Mouse (Mus musculus) liver, postnatal 0 days (tissue): Measurements from ENCODE around the gene Lgi1. TPM values are rescaled to one million over a fixed set of nuclear protein-coding genes. Genes with fewer than 3 reads are reported as not detected.
A peak's percentile ranks its signal among the peaks of the same experiment; 100 is the strongest.

Experiments used
- ATAC-seq: fragments of 200-750 bp; cut with Nextera tagmentation; 2 replicates; pipeline ENCODE4 v1.8.0; 2017; ENCODE audit warnings: mild to moderate bottlenecking, moderate library complexity
- DNase-seq: peaks from one replicate; pipeline ENCODE4 v3.0.0-alpha.2; 2016
- H3K27ac ChIP-seq: fragments of 300-500 bp; sonication (generic); 2 replicates; pipeline ENCODE4 v1.5.1; 2014; ENCODE audit warnings: antibody characterized with exemption, moderate library complexity, mild to moderate bottlenecking, low read depth
- H3K27me3 ChIP-seq: fragments of 300-500 bp; sonication (generic); 2 replicates; pipeline ENCODE4 v1.6.1; 2014; ENCODE audit warnings: low read length, control low read depth, mixed read lengths; ENCODE audit not compliant: insufficient read depth
- H3K36me3 ChIP-seq: fragments of 300-500 bp; sonication (generic); replicated peaks from 2 replicates; pipeline ENCODE4 v1.6.1; 2014; ENCODE audit warnings: mild to moderate bottlenecking, control low read depth, low read length, moderate library complexity, mixed read lengths; ENCODE audit not compliant: insufficient read depth
- H3K4me1 ChIP-seq: fragments of 300-500 bp; sonication (generic); 2 replicates; pipeline ENCODE4 v1.6.1; 2014; ENCODE audit warnings: antibody characterized with exemption, mild to moderate bottlenecking, control low read depth; ENCODE audit not compliant: insufficient read depth
- H3K4me2 ChIP-seq: fragments of 300-500 bp; sonication (generic); 2 replicates; pipeline ENCODE4 v1.6.1; 2014; ENCODE audit warnings: low read depth, mild to moderate bottlenecking, low read length, moderate library complexity, mixed read lengths
- H3K4me3 ChIP-seq: fragments of 300-500 bp; sonication (generic); 2 replicates; pipeline ENCODE4 v1.5.1; 2014; ENCODE audit warnings: low read depth, low read length
- H3K9ac ChIP-seq: fragments of 300-500 bp; sonication (generic); replicated peaks from 2 replicates; pipeline ENCODE4 v1.6.1; 2014; ENCODE audit warnings: mild to moderate bottlenecking, moderate library complexity
- H3K9me3 ChIP-seq: fragments of 300-500 bp; sonication (generic); 2 replicates; pipeline ENCODE4 v1.6.1; 2016; ENCODE audit warnings: mild to moderate bottlenecking, control low read depth, low read length, mixed read lengths
- CTCF ChIP-seq: sonication (generic); IDR thresholded peaks from 2 replicates; pipeline ENCODE4 v1.5.1; 2016; ENCODE audit warnings: antibody characterized with exemption, low read depth
- EP300 ChIP-seq: IDR thresholded peaks from 2 replicates; pipeline ENCODE4 v1.6.1; 2016; ENCODE audit warnings: antibody characterized with exemption, low read depth, mild to moderate bottlenecking
- WGBS: fragments of 180-500 bp; shearing (Covaris S2); extraction: QIAGEN DNeasy Blood & Tissue Kit; methylation state at CpG from one replicate; pipeline ENCODE4 v1.1.7; 2014; ENCODE audit not compliant: insufficient replicate concordance; 5-methylcytosine and 5-hydroxymethylcytosine counted together
- polyA plus RNA-seq: library from polyadenylated mRNA; unstranded; fragments of >200 nt; fragmentation: Nextera tagmentation; extraction: Ambion mirVana; gene quantifications from 2 replicates; pipeline ENCODE4 v1.2.1, GENCODE M21; 2015

The Lgi1 gene
- polyA plus RNA-seq, 1 experiment from 2014 or later = not detected

DNA sequence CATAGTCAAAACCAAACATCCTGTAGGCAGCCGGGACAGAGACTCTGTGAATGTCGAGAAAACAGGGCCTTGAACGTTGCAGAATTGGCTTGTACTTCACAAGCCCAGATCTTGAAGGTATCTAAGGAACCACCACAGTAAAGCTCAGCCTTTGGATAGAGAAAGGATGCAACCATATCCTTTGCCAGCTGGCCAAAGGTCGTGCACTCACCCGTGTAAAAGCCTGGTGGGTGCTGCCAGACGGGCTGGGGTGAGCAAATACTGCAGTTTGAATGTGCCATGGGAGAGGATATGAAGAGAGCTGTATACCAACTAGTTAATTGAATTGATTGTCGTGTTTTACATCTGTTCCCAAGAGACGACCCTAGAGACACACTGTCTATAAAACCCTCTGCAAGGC is 32.2 kb upstream of the Lgi1 start:
- Histone ChIP-seq H3K4me1 (no peaks in the 10 kb centered on the region), H3K36me3 (no peaks in the 10 kb centered on the region), H3K4me3 (no peak overlapping the region), H3K9ac (no peak overlapping the region), H3K4me2 (no peak overlapping the region), H3K9me3 (no peaks in the 10 kb centered on the region), H3K27ac (no peak overlapping the region), H3K27me3 (no peaks in the 10 kb centered on the region)
- ATAC-seq = no peak
- DNase-seq = no peak
- WGBS = 55% methylated on average over 8 of the region's 8 CpGs
- TF ChIP-seq EP300 (no peak), CTCF (no peak)

DNA sequence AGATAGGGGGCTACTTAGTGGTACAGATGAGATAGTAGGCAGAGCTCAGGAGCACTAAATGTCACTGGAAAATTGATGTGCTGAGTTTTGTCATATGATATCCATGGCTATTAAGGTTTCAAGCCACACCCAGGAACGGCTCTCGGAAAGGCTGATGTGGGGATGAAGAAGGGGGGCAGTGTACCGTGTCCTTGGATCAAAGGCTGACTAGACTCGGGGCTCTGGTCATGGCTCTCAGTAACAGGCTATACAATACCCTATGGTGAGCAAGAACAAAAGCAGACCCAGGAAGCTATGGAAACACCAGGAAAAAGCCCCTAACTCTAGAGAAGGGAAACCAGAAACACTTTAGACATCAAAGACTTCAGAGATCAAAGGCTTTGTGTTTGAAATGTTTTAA is 31.8 kb upstream of the Lgi1 start:
- no peak overlapping the region for H3K27ac ChIP-seq
- TF ChIP-seq CTCF (no peak), EP300 (no peak)
- no peak for DNase-seq
- H3K4me3 ChIP-seq = no peak overlapping the region
- ATAC-seq = no peak
- no peaks in the 10 kb centered on the region for H3K36me3 ChIP-seq
- no peaks in the 10 kb centered on the region for H3K4me1 ChIP-seq
- no peak overlapping the region for H3K9ac ChIP-seq
- H3K27me3 ChIP-seq = no peaks in the 10 kb centered on the region
- WGBS = 39% methylated on average over 4 of the region's 4 CpGs
- no peaks in the 10 kb centered on the region for H3K9me3 ChIP-seq
- no peak overlapping the region for H3K4me2 ChIP-seq

DNA sequence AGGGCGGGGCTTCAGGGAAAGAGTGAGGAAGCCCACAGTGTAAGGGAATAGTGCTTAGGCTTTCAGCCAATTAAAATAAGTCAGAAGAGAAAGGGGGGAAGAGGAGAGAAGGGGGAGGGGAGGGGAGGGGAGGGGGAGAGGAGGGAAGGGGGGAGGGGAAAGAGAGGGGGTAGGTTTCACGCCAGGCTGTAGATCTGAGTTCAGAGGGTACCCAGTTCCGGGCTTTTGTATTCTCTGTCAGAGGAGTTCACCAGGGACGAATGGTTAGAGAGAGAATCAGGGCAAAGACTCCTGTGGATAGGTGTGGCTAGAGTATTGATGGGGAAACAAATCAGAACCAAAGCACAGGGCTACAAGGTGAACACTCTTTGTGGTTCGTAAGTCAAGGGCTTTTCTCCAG is 27.8 kb upstream of the Lgi1 start:
- no peaks in the 10 kb centered on the region for H3K27me3 ChIP-seq

DNA sequence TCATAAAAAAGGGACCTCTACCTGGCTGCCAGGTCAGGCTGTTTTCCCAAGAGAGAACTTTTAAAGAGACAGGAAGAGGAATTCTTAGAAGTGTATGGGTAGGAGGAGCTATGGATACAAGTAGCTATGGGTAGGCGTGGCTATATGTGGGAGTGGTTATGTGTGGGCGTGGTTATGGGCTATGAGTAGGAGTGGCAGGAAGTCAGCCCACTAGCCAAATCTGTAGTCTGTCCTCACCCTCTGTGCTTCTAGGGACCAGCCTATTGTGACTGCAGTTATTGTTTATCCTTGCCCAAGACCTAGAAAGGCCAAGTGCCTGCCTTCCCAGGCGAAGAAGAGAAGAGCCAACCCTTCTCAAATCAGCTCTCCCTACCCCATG is 26.5 kb upstream of the Lgi1 start:
- 44% methylated on average over 3 of the region's 3 CpGs for WGBS
- no peak overlapping the region for H3K27ac ChIP-seq
- H3K4me1 ChIP-seq = peaks cover 4% of the 10 kb centered on the region; the same call in 1 of the 2 replicates
- no peak for ATAC-seq
- no peak overlapping the region for H3K9ac ChIP-seq
- H3K4me2 ChIP-seq = no peak overlapping the region
- TF ChIP-seq EP300 (no peak), CTCF (no peak)
- no peaks in the 10 kb centered on the region for H3K27me3 ChIP-seq
- peak; percentile 30 for DNase-seq
- H3K9me3 ChIP-seq = no peaks in the 10 kb centered on the region
- H3K36me3 ChIP-seq = no peaks in the 10 kb centered on the region
- H3K4me3 ChIP-seq = no peak overlapping the region

More for the DNA sequence above, 27.8 kb upstream of the Lgi1 start:
- H3K36me3 ChIP-seq = no peaks in the 10 kb centered on the region
- H3K9ac ChIP-seq = no peak overlapping the region
- no peak for DNase-seq
- no peak for ATAC-seq
- WGBS = 71% methylated on average over 5 of the region's 5 CpGs
- TF ChIP-seq EP300 = no peak
- TF ChIP-seq CTCF = no peak
- no peak overlapping the region for H3K27ac ChIP-seq
- no peaks in the 10 kb centered on the region; the same call in 1 of the 2 replicates for H3K4me1 ChIP-seq
- H3K4me2 ChIP-seq = no peak overlapping the region
- no peaks in the 10 kb centered on the region for H3K9me3 ChIP-seq
- no peak overlapping the region for H3K4me3 ChIP-seq

DNA sequence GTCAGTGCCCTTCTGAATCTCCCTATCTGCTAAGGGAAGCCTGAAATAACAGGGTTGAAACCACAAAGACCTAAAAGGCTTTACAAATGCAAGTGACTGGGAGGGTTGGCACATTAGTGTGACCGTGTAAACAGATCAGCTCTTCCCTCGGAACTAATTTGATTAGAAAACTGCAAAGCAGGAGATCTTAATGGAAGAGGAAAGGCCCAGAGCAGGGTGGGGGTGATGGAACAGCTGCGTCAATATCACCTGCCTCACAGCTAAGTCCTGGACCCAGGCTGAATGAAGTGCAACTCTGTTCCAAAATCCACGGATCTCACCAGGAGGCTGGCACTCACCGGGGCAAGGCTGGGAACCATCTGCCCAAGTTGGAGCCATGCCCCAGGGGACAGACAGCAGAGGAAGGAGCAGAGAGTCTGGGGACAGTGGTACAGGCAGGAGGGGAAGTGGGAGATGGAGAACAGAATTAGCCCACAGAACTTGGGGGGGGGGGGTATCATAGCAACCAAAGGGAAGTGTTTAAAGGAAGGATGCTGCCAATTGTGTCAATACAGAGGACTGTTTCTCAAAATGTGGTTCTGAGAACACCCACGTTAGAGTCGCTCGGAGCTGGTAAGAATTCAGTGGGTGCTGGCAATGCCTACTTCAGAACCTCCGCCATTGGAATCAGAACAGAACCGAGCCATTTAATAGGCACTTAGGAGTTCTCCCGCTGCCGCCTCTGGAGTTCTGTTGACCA is 26.0 kb upstream of the Lgi1 start:
- ATAC-seq = no peak

DNA sequence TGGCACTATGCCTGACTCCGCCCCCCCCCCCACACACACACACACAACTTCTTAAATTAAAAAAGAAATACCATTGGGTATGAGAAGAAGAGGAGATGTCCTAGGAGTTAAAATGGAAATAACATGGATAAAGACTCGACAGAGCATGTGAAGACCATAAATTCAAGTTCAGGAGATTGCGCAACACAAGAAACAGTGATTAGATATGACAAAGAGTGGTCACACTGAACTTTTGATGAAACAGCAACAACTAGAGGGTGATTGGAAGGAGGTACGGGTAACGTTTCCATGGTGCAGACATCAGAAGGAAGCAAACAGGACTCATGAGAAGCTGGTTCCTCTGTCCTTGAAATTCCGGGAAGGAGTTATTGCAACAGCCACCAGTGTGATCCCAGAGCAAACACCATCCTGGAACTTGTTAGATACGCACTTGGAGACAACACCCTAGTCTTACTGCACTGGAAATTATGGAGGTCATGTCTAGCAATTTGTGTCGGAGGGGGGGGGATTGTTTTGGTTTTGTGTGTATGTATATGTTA is 22.0 kb upstream of the Lgi1 start:
- no peak for DNase-seq
- no peak for ATAC-seq
- Histone ChIP-seq H3K9ac (no peak overlapping the region), H3K4me1 (peaks cover 13% of the 10 kb centered on the region), H3K27ac (no peak overlapping the region), H3K27me3 (no peaks in the 10 kb centered on the region), H3K9me3 (no peaks in the 10 kb centered on the region), H3K4me3 (no peak overlapping the region), H3K4me2 (no peak overlapping the region), H3K36me3 (no peaks in the 10 kb centered on the region)
- TF ChIP-seq CTCF (no peak), EP300 (no peak)
- WGBS = 62% methylated on average over 8 of the region's 8 CpGs

More for the DNA sequence above, 26.0 kb upstream of the Lgi1 start:
- Histone ChIP-seq H3K36me3 (no peaks in the 10 kb centered on the region), H3K9me3 (no peaks in the 10 kb centered on the region), H3K4me1 (peaks cover 4% of the 10 kb centered on the region; the same call in 1 of the 2 replicates), H3K4me3 (no peak overlapping the region), H3K27ac (no peak overlapping the region), H3K4me2 (no peak overlapping the region), H3K9ac (no peak overlapping the region), H3K27me3 (no peaks in the 10 kb centered on the region)
- TF ChIP-seq EP300 (no peak), CTCF (no peak)
- 54% methylated on average over 12 of the region's 12 CpGs for WGBS
- no peak for DNase-seq
